Mouse (Mus musculus): ENCODE results near the gene Exosc7. TPM values are rescaled to one million over a fixed set of nuclear protein-coding genes. Genes with fewer than 3 reads are reported as not detected.

The Exosc7 gene
- polyA plus RNA-seq, 2 experiments, result 77.4 to 84.1 TPM

DNA sequence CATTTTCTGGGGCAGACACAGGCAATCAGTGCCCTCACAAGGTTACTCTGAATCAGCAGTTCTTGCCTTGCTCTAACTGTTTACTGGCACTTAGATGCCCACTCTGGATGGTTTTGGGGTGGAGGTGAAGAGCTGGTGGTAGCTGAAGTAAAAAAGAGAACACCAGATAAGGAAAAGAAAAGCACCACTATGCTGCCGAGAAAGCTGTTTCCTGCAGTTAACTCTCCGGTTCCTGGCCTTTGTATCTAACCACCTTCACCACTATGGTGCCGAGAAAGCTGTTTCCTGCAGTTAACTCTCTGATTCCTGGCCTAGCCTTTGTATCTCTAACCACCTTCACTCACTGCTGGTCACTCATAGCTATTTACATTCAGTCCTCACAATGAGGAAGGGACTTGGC is 25.5 kb upstream of the Exosc7 start:
- Histone ChIP-seq H3K4me2 (ENCODE audit: low read depth) (no peak overlapping the region), H3K27me3 (ENCODE audit: control insufficient read depth, insufficient read depth, low read length) (no peaks in the 10 kb centered on the region), H3K9me3 (ENCODE audit: control insufficient read depth, low read length) (no peaks in the 10 kb centered on the region), H3K27ac (no peak overlapping the region), H3K4me1 (replicated peaks; ENCODE audit: control insufficient read depth in 2 of 2, insufficient read depth in 2 of 2, low read length in 1 of 2) (no peaks in the 10 kb centered on the region), H3K36me3 (replicated peaks; ENCODE audit: control insufficient read depth, insufficient read depth, low read depth) (peaks cover 32% of the 10 kb centered on the region), H3K4me3 (ENCODE audit: insufficient read depth in 1 of 2, low read depth in 2 of 2, low read length in 2 of 2) (no peak overlapping the region), H3K9ac (replicated peaks) (no peak overlapping the region)
- no peak for TF ChIP-seq CTCF (IDR thresholded peaks at IDR 0.05; ENCODE audit: low read depth)
- no peak for TF ChIP-seq EP300 (IDR thresholded peaks at IDR 0.05; ENCODE audit: low read depth)
- no peak for DNase-seq (ENCODE audit: low read depth in 3 of 3, low spot score in 3 of 3)
- no peak for ATAC-seq (ENCODE audit: insufficient read depth)
- 19% methylated on average over 3 of the region's 3 CpGs for WGBS (ENCODE audit: insufficient replicate concordance)

DNA sequence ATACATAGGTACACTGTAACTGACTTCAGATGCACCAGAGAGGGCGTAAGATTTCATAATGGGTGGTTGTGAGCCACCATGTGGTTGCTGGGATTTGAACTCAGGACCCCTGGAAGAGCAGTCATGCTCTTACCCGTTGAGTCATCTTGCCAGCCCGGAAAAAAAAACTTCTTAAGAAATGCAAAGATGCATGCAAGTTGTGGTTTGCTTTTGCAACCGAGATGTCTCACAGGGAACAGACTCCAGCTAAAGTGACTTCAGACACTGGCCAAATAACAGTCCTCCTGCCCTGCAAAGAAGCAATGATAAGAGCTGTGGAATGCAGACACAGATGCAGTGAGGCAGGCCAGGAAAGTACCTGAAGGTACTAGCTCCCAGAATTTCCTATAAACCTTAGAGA is 22.2 kb upstream of the Exosc7 start:
- no peak for ATAC-seq (ENCODE audit: insufficient read depth)
- Histone ChIP-seq H3K4me3 (ENCODE audit: insufficient read depth in 1 of 2, low read depth in 2 of 2, low read length in 2 of 2) (no peak overlapping the region), H3K4me1 (replicated peaks; ENCODE audit: control insufficient read depth in 2 of 2, insufficient read depth in 2 of 2, low read length in 1 of 2) (no peaks in the 10 kb centered on the region), H3K27me3 (ENCODE audit: control insufficient read depth, insufficient read depth, low read length) (no peaks in the 10 kb centered on the region), H3K27ac (no peak overlapping the region), H3K36me3 (replicated peaks; ENCODE audit: control insufficient read depth, insufficient read depth, low read depth) (peaks cover 21% of the 10 kb centered on the region), H3K9ac (replicated peaks) (no peak overlapping the region), H3K4me2 (ENCODE audit: low read depth) (no peak overlapping the region), H3K9me3 (ENCODE audit: control insufficient read depth, low read length) (no peaks in the 10 kb centered on the region)
- WGBS (ENCODE audit: insufficient replicate concordance), result 64% methylated on average over 4 of the region's 4 CpGs
- DNase-seq (ENCODE audit: low read depth in 3 of 3, low spot score in 3 of 3), result no peak
- TF ChIP-seq EP300 (IDR thresholded peaks at IDR 0.05; ENCODE audit: low read depth) (no peak), CTCF (IDR thresholded peaks at IDR 0.05; ENCODE audit: low read depth) (no peak)

DNA sequence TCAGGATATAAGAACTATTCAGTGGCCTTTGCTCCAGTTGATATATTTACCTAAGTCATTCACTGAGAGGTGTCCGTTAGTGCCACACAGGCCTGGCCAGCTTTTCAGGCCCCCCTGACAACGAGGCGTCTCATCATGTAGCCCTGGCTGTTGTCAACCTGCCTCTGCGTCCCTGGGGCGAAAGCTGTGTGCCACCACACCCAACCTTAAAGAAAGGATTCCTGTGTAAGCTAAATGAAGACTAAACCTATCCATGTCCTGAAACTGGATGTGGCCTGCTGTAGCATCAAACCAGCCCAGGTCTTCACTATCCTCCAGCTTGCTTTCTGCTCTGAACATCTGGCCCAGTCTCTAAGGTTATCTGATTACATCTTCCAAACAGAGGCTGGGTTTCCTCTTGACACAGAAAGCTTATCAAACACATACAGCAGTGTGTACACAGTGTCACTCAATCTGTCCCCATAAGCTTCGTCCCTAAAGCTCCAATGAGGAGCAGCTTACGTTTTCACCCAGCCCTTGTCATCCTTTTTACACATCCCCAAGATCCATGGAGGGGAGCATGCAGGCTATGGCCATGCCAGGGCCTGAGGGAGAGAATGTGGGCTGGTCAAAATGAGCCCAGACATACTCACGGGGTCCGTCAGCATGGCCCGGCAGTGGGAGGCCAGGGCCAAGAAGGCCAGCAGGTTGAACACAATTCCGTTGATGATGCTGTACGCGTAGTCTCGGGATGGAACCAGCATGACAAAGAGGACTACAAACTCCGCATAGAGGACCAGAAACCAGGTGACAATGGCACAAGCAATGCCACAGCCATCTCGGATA is 13.2 kb upstream of the Exosc7 start:
- Histone ChIP-seq H3K27ac (no peak overlapping the region), H3K4me3 (ENCODE audit: insufficient read depth in 1 of 2, low read depth in 2 of 2, low read length in 2 of 2) (no peak overlapping the region), H3K4me1 (replicated peaks; ENCODE audit: control insufficient read depth in 2 of 2, insufficient read depth in 2 of 2, low read length in 1 of 2) (no peaks in the 10 kb centered on the region), H3K27me3 (ENCODE audit: control insufficient read depth, insufficient read depth, low read length) (no peaks in the 10 kb centered on the region), H3K36me3 (replicated peaks; ENCODE audit: control insufficient read depth, insufficient read depth, low read depth) (peaks cover 16% of the 10 kb centered on the region), H3K4me2 (ENCODE audit: low read depth) (no peak overlapping the region), H3K9me3 (ENCODE audit: control insufficient read depth, low read length) (no peaks in the 10 kb centered on the region), H3K9ac (replicated peaks) (no peak overlapping the region)
- TF ChIP-seq CTCF (IDR thresholded peaks at IDR 0.05; ENCODE audit: low read depth) (no peak), EP300 (IDR thresholded peaks at IDR 0.05; ENCODE audit: low read depth) (no peak)
- DNase-seq (ENCODE audit: low read depth in 3 of 3, low spot score in 3 of 3) (no peak), ATAC-seq (ENCODE audit: insufficient read depth) (peak; percentile 64; the same call in 1 of the 2 replicates)
- 73% methylated on average over 16 of the region's 16 CpGs for WGBS (ENCODE audit: insufficient replicate concordance)

DNA sequence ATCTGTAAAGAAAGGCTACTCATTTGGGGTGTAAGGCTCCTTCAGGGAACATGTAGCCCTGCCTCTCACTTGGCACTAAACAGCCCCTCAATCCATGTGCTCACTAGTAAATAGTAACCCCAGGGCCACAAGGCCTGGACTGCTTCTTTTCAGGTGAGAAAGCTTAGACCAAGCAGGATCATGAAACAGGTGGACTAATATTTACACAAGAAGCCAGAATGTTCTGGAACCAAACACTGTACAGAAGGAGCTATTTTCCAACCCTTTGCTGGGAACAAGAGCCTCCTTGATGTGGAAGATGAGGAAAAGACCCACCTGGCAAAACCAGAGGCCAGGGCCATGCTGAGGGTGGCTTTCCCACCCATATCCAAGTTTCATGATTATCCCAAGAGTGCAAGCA is 9.6 kb upstream of the Exosc7 start:
- H3K36me3 ChIP-seq (replicated peaks; ENCODE audit: control insufficient read depth, insufficient read depth, low read depth), result peaks cover 7% of the 10 kb centered on the region
- H3K4me2 ChIP-seq (ENCODE audit: low read depth), result no peak overlapping the region
- no peak overlapping the region for H3K4me3 ChIP-seq (ENCODE audit: insufficient read depth in 1 of 2, low read depth in 2 of 2, low read length in 2 of 2)
- ATAC-seq (ENCODE audit: insufficient read depth) (no peak), DNase-seq (ENCODE audit: low read depth in 3 of 3, low spot score in 3 of 3) (no peak)
- TF ChIP-seq CTCF (IDR thresholded peaks at IDR 0.05; ENCODE audit: low read depth) (no peak), EP300 (IDR thresholded peaks at IDR 0.05; ENCODE audit: low read depth) (no peak)
- H3K27me3 ChIP-seq (ENCODE audit: control insufficient read depth, insufficient read depth, low read length), result no peaks in the 10 kb centered on the region
- no peak overlapping the region for H3K9ac ChIP-seq (replicated peaks)
- H3K9me3 ChIP-seq (ENCODE audit: control insufficient read depth, low read length), result no peaks in the 10 kb centered on the region
- H3K4me1 ChIP-seq (replicated peaks; ENCODE audit: control insufficient read depth in 2 of 2, insufficient read depth in 2 of 2, low read length in 1 of 2), result no peaks in the 10 kb centered on the region
- H3K27ac ChIP-seq, result no peak overlapping the region

DNA sequence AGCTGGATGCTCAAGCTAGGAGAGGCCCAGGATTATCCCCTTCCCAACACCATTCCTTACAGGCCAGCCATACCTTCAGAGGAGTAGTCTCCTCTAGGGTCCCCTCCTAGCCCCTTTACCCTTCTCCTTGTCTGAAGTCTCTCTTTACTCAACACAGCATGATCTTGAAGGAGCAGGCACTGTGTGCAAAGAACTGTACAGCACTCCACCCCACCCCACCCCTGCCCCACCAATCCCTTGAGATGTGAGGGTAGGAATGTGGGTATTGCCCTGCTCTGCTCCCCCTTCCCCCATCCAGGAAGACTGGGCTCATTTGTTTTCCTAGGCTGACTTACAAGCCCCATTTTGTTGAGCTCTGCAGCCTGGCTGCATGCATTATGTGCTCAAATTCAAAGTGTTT is 8.7 kb upstream of the Exosc7 start:
- Histone ChIP-seq H3K9me3 (ENCODE audit: control insufficient read depth, low read length) (no peaks in the 10 kb centered on the region), H3K4me2 (ENCODE audit: low read depth) (no peak overlapping the region), H3K9ac (replicated peaks) (no peak overlapping the region), H3K4me3 (ENCODE audit: insufficient read depth in 1 of 2, low read depth in 2 of 2, low read length in 2 of 2) (no peak overlapping the region), H3K4me1 (replicated peaks; ENCODE audit: control insufficient read depth in 2 of 2, insufficient read depth in 2 of 2, low read length in 1 of 2) (no peaks in the 10 kb centered on the region), H3K27me3 (ENCODE audit: control insufficient read depth, insufficient read depth, low read length) (no peaks in the 10 kb centered on the region), H3K36me3 (replicated peaks; ENCODE audit: control insufficient read depth, insufficient read depth, low read depth) (peaks cover 3% of the 10 kb centered on the region), H3K27ac (no peak overlapping the region)
- TF ChIP-seq EP300 (IDR thresholded peaks at IDR 0.05; ENCODE audit: low read depth), result no peak
- no peak for ATAC-seq (ENCODE audit: insufficient read depth)
- no peak for DNase-seq (ENCODE audit: low read depth in 3 of 3, low spot score in 3 of 3)
